Mouse (Mus musculus): ENCODE data around the gene Snx29. TPM values are rescaled to one million over a fixed set of nuclear protein-coding genes. Genes with fewer than 3 reads are reported as not detected.

The Snx29 gene
- polyA plus RNA-seq, 1 experiment from 2014 or later, result 10.2 TPM

DNA sequence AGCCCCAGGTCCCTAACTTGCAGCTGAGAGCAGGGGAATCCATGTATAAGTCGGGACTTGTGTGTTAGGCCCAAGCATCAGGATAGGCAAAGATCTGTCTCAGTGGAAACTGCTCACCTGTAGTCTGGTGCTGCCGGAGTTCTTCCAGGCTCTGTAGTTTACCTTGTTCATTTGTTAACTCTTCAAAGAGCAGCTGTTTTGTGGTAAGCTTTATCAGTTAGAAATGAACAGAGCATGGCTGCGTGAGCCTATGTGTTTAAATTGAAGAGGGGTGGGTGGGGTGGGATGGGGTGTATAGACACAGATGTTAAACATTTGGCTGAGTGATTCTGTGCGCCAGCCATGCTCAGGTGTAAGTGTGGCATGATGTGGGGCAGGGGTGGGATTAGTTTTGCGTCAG, 134.4 kb downstream of the Snx29 start:
- Histone ChIP-seq H3K27ac (ENCODE audit: low read length) (no peak overlapping the region), H3K27me3 (ENCODE audit: control insufficient read depth, insufficient read depth, low read length) (no peaks in the 10 kb centered on the region), H3K4me1 (ENCODE audit: control insufficient read depth, insufficient read depth, low read length) (no peaks in the 10 kb centered on the region), H3K4me3 (replicated peaks; ENCODE audit: low read length) (no peak overlapping the region), H3K4me2 (ENCODE audit: low read depth, low read length) (no peak overlapping the region), H3K9me3 (replicated peaks; ENCODE audit: control insufficient read depth, low read length) (no peaks in the 10 kb centered on the region), H3K36me3 (ENCODE audit: control insufficient read depth, insufficient read depth, low read length) (peaks cover 13% of the 10 kb centered on the region), H3K9ac (ENCODE audit: low read length) (no peak overlapping the region)
- ATAC-seq (ENCODE audit: insufficient read depth, low FRiP score), result no peak
- WGBS, result 64% methylated on average over 5 of the region's 5 CpGs

DNA sequence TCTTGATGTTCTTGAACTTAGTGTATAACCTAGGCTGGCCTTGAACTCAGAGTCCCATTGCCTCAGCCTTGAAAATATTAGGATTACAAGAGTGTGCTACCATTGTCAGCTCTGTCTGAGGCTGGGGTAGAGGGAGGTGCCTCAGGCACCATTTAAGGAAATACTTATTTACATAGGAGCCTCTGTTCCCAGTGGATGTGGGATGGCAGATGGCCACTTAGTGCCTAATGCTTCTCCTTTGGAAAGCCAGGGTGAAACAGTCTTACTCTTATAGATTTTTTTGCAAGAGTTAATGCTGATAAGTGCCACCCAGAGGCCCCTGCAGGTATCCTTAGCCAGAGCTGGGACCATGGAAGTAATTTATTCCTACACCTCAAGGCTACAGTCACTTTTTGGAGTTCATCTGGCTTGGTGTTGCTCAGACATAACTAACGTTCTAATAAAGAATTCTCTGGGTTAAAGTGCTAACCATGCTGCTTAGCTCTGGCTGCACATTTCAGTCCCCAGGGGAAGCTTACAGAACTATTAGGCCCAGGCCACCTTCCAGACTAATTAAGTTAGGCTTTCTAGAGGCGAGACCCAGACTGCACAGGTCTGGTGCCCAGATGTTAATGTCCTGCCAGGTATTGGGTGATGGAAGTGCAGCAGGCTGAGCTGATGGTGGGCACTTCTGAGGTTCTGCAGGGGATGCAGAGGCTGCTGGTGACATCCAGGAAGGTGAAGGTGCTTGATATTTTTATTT, 135.1 kb downstream of the Snx29 start:
- Histone ChIP-seq H3K4me3 (replicated peaks; ENCODE audit: low read length) (no peak overlapping the region), H3K4me2 (ENCODE audit: low read depth, low read length) (no peak overlapping the region), H3K4me1 (ENCODE audit: control insufficient read depth, insufficient read depth, low read length) (no peaks in the 10 kb centered on the region), H3K36me3 (ENCODE audit: control insufficient read depth, insufficient read depth, low read length) (peaks cover 10% of the 10 kb centered on the region), H3K9me3 (replicated peaks; ENCODE audit: control insufficient read depth, low read length) (no peaks in the 10 kb centered on the region), H3K27ac (ENCODE audit: low read length) (no peak overlapping the region), H3K9ac (ENCODE audit: low read length) (no peak overlapping the region), H3K27me3 (ENCODE audit: control insufficient read depth, insufficient read depth, low read length) (no peaks in the 10 kb centered on the region)
- no peak for ATAC-seq (ENCODE audit: insufficient read depth, low FRiP score)
- WGBS, result 53% methylated on average over 2 of the region's 2 CpGs

DNA sequence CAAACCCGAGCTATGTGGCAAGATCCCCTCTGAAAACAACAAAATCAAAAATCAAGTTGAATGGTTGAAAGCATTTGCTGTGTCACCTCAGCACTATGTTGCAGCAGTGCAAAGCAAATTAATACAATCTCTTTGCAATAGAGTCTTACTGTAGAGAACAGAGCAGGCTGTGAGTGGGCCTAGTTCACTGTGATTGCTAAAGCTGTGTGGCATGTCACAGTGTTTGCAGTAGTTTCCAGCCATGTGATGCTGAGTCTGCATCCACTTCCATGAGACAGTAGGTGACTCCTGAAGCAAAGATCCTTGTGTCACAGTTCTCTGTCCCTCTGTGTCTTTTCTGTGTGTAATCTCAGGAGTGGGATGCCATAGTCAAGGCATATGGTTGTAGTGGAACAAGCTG, 137.5 kb downstream of the Snx29 start:
- Histone ChIP-seq H3K4me3 (replicated peaks; ENCODE audit: low read length) (no peak overlapping the region), H3K27ac (ENCODE audit: low read length) (no peak overlapping the region), H3K9me3 (replicated peaks; ENCODE audit: control insufficient read depth, low read length) (no peaks in the 10 kb centered on the region), H3K9ac (ENCODE audit: low read length) (no peak overlapping the region), H3K27me3 (ENCODE audit: control insufficient read depth, insufficient read depth, low read length) (no peaks in the 10 kb centered on the region), H3K4me1 (ENCODE audit: control insufficient read depth, insufficient read depth, low read length) (no peaks in the 10 kb centered on the region), H3K4me2 (ENCODE audit: low read depth, low read length) (no peak overlapping the region), H3K36me3 (ENCODE audit: control insufficient read depth, insufficient read depth, low read length) (no peaks in the 10 kb centered on the region)
- ATAC-seq (ENCODE audit: insufficient read depth, low FRiP score), result no peak
- 93% methylated on average over 1 of the region's 1 CpGs for WGBS

DNA sequence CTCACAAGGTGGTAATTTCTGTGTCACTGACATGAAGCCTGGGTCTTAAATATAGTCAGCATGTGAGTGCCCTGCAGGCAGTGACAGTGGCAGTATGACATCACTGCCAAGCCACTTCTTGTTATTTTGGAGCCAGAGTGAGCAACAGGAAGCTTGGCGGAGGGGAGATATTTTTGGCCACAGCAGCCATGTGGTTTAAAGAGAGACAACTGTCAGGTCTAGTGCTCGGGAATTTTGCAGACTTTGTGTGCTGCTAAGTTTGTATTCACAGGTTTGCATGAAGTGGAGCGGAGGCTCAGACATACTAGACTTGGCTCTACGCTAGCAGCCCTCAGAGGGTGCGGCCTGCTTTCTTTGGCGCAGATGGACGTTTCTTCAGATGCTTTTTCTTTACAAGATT, 138.9 kb downstream of the Snx29 start:
- Histone ChIP-seq H3K27me3 (ENCODE audit: control insufficient read depth, insufficient read depth, low read length) (no peaks in the 10 kb centered on the region), H3K27ac (ENCODE audit: low read length) (0 out of 2 replicates have a peak overlapping the region, but pooled peaks have one; percentile 34), H3K4me1 (ENCODE audit: control insufficient read depth, insufficient read depth, low read length) (no peaks in the 10 kb centered on the region), H3K4me3 (replicated peaks; ENCODE audit: low read length) (no peak overlapping the region), H3K9me3 (replicated peaks; ENCODE audit: control insufficient read depth, low read length) (no peaks in the 10 kb centered on the region), H3K4me2 (ENCODE audit: low read depth, low read length) (no peak overlapping the region), H3K9ac (ENCODE audit: low read length) (no peak overlapping the region), H3K36me3 (ENCODE audit: control insufficient read depth, insufficient read depth, low read length) (no peaks in the 10 kb centered on the region)
- 62% methylated on average over 7 of the region's 7 CpGs for WGBS
- ATAC-seq (ENCODE audit: insufficient read depth, low FRiP score), result no peak

DNA sequence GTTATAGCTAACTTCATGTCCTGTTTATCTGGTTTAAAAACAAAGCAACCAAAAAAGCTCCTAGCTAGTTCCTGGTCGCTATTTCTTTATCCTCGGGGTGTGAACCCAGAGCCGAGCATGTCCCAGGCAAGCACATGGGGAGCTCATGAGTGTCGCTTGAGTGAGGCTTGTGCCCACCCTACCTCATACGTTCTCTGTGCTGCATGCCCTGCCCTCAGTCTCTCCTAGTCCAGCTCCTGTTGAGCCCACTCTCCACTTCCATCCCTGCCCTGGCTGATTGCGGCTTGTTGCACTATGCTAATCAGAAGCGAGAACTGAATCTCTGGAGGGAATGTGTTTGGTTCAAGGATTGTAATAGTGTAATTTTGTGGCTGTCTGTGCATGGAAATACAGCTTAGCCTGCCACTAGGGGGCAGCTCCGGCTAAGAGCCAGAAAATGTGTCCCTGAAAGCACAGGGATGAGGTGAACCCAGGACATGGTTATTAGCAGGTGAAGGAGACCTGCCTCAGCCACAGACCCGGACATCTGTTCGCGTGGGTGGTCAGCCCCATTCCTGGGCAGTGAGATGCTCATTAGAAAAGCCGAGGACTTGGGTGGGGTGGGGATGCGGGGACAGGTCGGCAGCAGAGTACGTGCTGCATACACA, 145.9 kb downstream of the Snx29 start:
- Histone ChIP-seq H3K4me3 (replicated peaks; ENCODE audit: low read length) (no peak overlapping the region), H3K9ac (ENCODE audit: low read length) (0 out of 2 replicates have a peak overlapping the region, but pooled peaks have one; percentile 8), H3K36me3 (ENCODE audit: control insufficient read depth, insufficient read depth, low read length) (no peaks in the 10 kb centered on the region), H3K9me3 (replicated peaks; ENCODE audit: control insufficient read depth, low read length) (no peaks in the 10 kb centered on the region), H3K27me3 (ENCODE audit: control insufficient read depth, insufficient read depth, low read length) (no peaks in the 10 kb centered on the region), H3K4me1 (ENCODE audit: control insufficient read depth, insufficient read depth, low read length) (no peaks in the 10 kb centered on the region; the same call in 1 of the 2 replicates), H3K27ac (ENCODE audit: low read length) (no peak overlapping the region), H3K4me2 (ENCODE audit: low read depth, low read length) (no peak overlapping the region)
- 0 out of 2 replicates have a peak, but pooled peaks have one; percentile 26 for ATAC-seq (ENCODE audit: insufficient read depth, low FRiP score)
- WGBS, result 59% methylated on average over 15 of the region's 15 CpGs

DNA sequence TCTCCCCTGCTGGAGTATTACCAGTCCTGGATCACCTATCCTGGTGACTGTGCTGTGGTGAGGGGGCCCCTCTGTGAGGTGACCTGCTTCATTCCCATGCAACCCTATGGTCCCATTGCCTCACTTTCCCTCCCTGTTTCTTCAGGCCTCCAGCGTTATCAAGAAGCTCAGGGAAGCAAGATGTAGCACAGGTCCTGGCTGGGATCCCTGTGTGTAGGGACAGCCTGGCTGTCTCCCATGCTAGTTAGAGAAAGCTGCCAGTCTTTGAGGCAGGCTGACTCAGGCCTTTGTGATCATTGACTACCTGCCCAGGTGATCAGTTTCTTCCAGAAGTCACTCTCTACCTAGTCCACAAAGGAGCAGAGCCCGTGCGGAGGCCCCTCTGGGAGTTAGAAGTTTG, 146.8 kb downstream of the Snx29 start:
- H3K4me2 ChIP-seq (ENCODE audit: low read depth, low read length), result no peak overlapping the region
- H3K27me3 ChIP-seq (ENCODE audit: control insufficient read depth, insufficient read depth, low read length), result no peaks in the 10 kb centered on the region
- no peak for ATAC-seq (ENCODE audit: insufficient read depth, low FRiP score)
- H3K9ac ChIP-seq (ENCODE audit: low read length), result no peak overlapping the region
- H3K4me3 ChIP-seq (replicated peaks; ENCODE audit: low read length), result no peak overlapping the region
- no peak overlapping the region for H3K27ac ChIP-seq (ENCODE audit: low read length)
- H3K36me3 ChIP-seq (ENCODE audit: control insufficient read depth, insufficient read depth, low read length), result no peaks in the 10 kb centered on the region
- WGBS, result 92% methylated on average over 3 of the region's 3 CpGs
- no peaks in the 10 kb centered on the region for H3K9me3 ChIP-seq (replicated peaks; ENCODE audit: control insufficient read depth, low read length)
- H3K4me1 ChIP-seq (ENCODE audit: control insufficient read depth, insufficient read depth, low read length), result no peaks in the 10 kb centered on the region; the same call in 1 of the 2 replicates

DNA sequence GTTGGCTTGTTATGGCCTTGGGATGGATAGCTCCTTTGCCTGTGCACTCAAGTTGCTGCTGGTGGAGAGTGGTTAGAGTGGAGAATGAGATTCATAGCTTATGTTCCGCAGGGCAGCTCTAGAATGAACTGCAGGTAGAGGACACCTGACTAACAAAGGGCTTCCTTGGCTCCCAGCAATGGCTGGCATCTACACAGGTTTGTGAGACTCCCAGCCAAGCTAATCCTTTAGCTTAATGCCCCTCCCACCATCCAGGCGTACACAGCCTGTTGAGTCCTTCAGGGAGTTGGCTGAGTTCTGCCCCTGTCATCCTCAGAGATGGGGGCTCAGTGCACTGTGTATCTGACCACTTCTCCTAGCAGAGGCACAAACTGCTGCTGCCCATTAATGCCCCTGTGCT, 148.5 kb downstream of the Snx29 start:
- Histone ChIP-seq H3K27ac (ENCODE audit: low read length) (no peak overlapping the region), H3K36me3 (ENCODE audit: control insufficient read depth, insufficient read depth, low read length) (no peaks in the 10 kb centered on the region), H3K4me1 (ENCODE audit: control insufficient read depth, insufficient read depth, low read length) (peaks cover 7% of the 10 kb centered on the region; the same call in 1 of the 2 replicates), H3K9me3 (replicated peaks; ENCODE audit: control insufficient read depth, low read length) (no peaks in the 10 kb centered on the region), H3K4me3 (replicated peaks; ENCODE audit: low read length) (no peak overlapping the region), H3K4me2 (ENCODE audit: low read depth, low read length) (no peak overlapping the region), H3K27me3 (ENCODE audit: control insufficient read depth, insufficient read depth, low read length) (no peaks in the 10 kb centered on the region), H3K9ac (ENCODE audit: low read length) (no peak overlapping the region)
- no peak for ATAC-seq (ENCODE audit: insufficient read depth, low FRiP score)
- 87% methylated on average over 2 of the region's 2 CpGs for WGBS

DNA sequence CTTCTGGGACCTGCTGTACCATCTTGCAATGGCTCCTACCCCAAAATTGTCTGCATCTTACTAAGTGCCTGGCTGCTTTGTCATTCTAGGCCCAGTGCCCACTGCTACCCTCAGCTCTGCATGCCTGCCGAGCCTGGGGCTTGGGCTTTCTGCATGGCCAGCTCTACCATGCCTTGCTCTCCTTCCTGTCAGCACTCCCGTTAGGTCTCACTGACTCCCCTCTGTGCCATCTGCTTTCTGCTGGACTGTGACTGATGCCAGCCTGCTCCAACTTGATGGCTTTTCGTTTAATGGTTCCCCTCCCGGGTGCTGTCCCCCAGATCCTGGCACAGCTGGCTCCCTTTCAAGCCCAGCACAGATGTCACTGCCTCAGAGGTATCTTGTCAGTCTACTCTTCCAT, 150.1 kb downstream of the Snx29 start:
- Histone ChIP-seq H3K9ac (ENCODE audit: low read length) (no peak overlapping the region), H3K27ac (ENCODE audit: low read length) (no peak overlapping the region)

DNA sequence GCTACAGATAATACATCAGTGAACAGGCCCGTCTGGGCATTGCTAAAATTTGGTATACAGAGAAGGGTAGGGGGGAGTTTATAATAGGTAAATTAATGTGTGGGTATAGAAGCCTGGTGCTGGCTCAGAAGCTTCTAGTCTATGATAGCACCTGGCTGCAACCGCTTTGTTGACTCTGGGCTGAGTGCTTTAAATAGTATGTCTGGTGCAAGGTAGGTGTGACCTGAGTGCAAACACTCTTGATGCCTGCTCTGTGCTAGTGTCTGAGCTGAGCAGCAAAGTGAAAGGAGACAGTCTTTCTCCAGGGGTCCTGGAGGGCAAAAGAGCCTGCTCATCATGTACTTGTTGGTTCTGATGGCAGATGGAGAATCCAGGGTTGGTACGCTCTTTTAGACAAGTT, 150.8 kb downstream of the Snx29 start:
- no peak overlapping the region for H3K27ac ChIP-seq (ENCODE audit: low read length)
- H3K27me3 ChIP-seq (ENCODE audit: control insufficient read depth, insufficient read depth, low read length), result no peaks in the 10 kb centered on the region
- ATAC-seq (ENCODE audit: insufficient read depth, low FRiP score), result no peak; the same call in 1 of the 2 replicates
- no peak overlapping the region for H3K4me2 ChIP-seq (ENCODE audit: low read depth, low read length)
- no peaks in the 10 kb centered on the region for H3K36me3 ChIP-seq (ENCODE audit: control insufficient read depth, insufficient read depth, low read length)
- 65% methylated on average over 3 of the region's 3 CpGs for WGBS
- H3K9ac ChIP-seq (ENCODE audit: low read length), result no peak overlapping the region
- peaks cover 7% of the 10 kb centered on the region; the same call in 1 of the 2 replicates for H3K4me1 ChIP-seq (ENCODE audit: control insufficient read depth, insufficient read depth, low read length)
- no peaks in the 10 kb centered on the region for H3K9me3 ChIP-seq (replicated peaks; ENCODE audit: control insufficient read depth, low read length)
- H3K4me3 ChIP-seq (replicated peaks; ENCODE audit: low read length), result no peak overlapping the region

More for the DNA sequence above, 150.1 kb downstream of the Snx29 start:
- H3K4me1 ChIP-seq (ENCODE audit: control insufficient read depth, insufficient read depth, low read length), result peaks cover 7% of the 10 kb centered on the region; the same call in 1 of the 2 replicates
- no peak overlapping the region for H3K4me2 ChIP-seq (ENCODE audit: low read depth, low read length)
- ATAC-seq (ENCODE audit: insufficient read depth, low FRiP score), result no peak
- H3K9me3 ChIP-seq (replicated peaks; ENCODE audit: control insufficient read depth, low read length), result no peaks in the 10 kb centered on the region
- no peak overlapping the region for H3K4me3 ChIP-seq (replicated peaks; ENCODE audit: low read length)
- 82% methylated on average over 4 of the region's 4 CpGs for WGBS
- no peaks in the 10 kb centered on the region for H3K36me3 ChIP-seq (ENCODE audit: control insufficient read depth, insufficient read depth, low read length)
- no peaks in the 10 kb centered on the region for H3K27me3 ChIP-seq (ENCODE audit: control insufficient read depth, insufficient read depth, low read length)
